Mouse (Mus musculus) testis, adult 2 months (tissue): ENCODE measurements around the gene Csrnp2.

ENCODE experiments used
- CTCF ChIP-seq: fragments of 200-500 bp; IDR thresholded peaks from 2 replicates; pipeline ENCODE4 v1.5.1; 2012; ENCODE audit warnings: low read depth, mild to moderate bottlenecking, inconsistent platforms, low read length, moderate library complexity; ENCODE audit not compliant: control insufficient read depth, insufficient read depth, insufficient replicate concordance
- POLR2A ChIP-seq: fragments of 200-500 bp; IDR thresholded peaks from 2 replicates; pipeline ENCODE4 v1.6.1; 2012; ENCODE audit warnings: low read depth, mild to moderate bottlenecking, inconsistent platforms, low read length, moderate library complexity; ENCODE audit not compliant: control insufficient read depth

DNA sequence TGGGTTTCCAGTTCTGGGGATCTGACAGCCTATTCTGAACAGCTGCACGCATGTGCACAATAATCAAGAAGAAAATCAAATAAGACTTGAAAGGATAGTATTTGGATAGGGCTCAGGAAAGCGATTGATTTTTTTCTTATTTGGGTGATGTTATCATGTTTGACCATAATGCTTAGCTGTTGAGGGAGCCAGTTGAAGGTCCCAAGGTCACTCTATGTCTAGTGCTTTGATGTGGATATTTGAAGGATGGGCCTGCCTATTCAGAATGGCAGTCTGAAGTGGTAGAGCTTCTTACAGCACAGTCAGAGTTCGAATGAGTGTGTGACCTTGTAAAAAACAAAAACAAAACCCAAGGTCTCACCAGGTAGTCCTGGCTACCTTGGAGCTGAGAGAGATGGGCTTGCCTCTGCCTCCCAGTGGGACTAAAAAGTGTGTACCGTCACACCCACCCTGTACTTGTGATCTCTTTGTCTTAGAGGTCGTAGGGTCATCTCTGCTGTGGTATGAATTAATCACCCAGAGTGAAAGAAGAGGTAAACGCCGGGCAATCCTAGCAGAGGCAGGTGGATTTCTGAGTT is 21.3 kb downstream of the Csrnp2 start:
- TF ChIP-seq CTCF, result no peak
- no peak for TF ChIP-seq POLR2A
